ENCODE assay signal across 9 mouse cellular contexts in the genomic region with DNA sequence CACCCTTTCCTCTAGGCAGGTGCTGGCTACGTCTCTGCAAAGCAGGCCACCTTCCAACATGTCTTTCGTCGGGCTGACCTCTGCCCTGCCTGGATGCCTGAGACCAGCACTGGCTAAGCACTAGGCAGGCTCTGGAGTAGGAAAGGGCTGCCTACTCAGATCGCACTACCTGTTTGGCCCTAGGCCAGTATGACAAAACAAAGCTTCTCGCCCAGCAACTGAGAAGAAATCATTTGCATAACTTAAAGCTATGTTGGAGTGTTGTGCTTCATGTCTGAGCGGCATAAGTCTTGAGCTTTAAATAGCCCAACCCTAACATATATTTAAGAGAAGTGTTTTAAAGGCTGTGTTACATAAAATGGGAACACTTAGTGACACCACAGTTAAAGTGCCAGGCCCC.
DNase-seq lines count a peak whose midpoint lies in the region; ATAC-seq lines count a peak whose summit lies in the region.
"Had no signal": no experiment of that assay in that cellular context is flagged by ENCODE, and none has a peak within 500 bp of the region (broad histone marks: within the 10 kb centered on the region; RNA-seq: fewer than 3 reads in every experiment).

No protein-coding gene starts in this region.

- H3K4me1 ChIP-seq in kidney, embryonic 16.5 days (ENCODE audit: insufficient read depth, low read length): peaks cover 6% of the 10 kb centered on the region; the same call in 1 of the 2 replicates

- no peaks in the 10 kb centered on the region for H3K27me3 ChIP-seq in kidney, embryonic 16.5 days (ENCODE audit: insufficient read depth, low read length)

- 53% methylated on average over 6 of the region's 6 CpGs for WGBS in kidney, embryonic 16.5 days

- no peaks in the 10 kb centered on the region for H3K36me3 ChIP-seq in kidney, embryonic 16.5 days (ENCODE audit: insufficient read depth, low read length)

- H3K27ac ChIP-seq in kidney, embryonic 16.5 days (ENCODE audit: low read length): peak overlapping the region; percentile 19; the same call in 1 of the 2 replicates

- peak; percentile 3 for DNase-seq in gastrocnemius, postnatal 10 days
- DNase-seq in gastrocnemius, postnatal 25 days: no peak
- DNase-seq in fat pad, adult 2 months (ENCODE audit: extremely low read depth, low read depth, low spot score): peak; percentile 69
- DNase-seq in lung, postnatal 25 days (ENCODE audit: low spot score): peak; percentile 46
- no peak for DNase-seq in spleen, postnatal 10 days (ENCODE audit: low spot score in 2 of 2)
- DNase-seq in natural killer cell, adult 2 months (ENCODE audit: low spot score in 2 of 2): no peak
- DNase-seq: cerebellum, adult 11-12 months had no signal

- H3K9ac ChIP-seq in kidney, embryonic 16.5 days (replicated peaks; ENCODE audit: low read length): no peak overlapping the region

- H3K4me2 ChIP-seq in kidney, embryonic 16.5 days (replicated peaks; ENCODE audit: low read depth, low read length): no peak overlapping the region

- H3K9me3 ChIP-seq in kidney, embryonic 16.5 days (ENCODE audit: low read length): no peaks in the 10 kb centered on the region

- H3K4me3 ChIP-seq in kidney, embryonic 16.5 days (ENCODE audit: low read length): no peak overlapping the region

- ATAC-seq in kidney, embryonic 16.5 days (ENCODE audit: low FRiP score, low TSS enrichment): peak; percentile 67
- no peak for ATAC-seq in megakaryocyte-erythroid progenitor cell, adult 5-6 weeks (replicated peaks; ENCODE audit: low FRiP score, low TSS enrichment, poor library complexity, severe bottlenecking)

Comparison
In these comparisons a context has a peak if more than half of its experiments do, and no peak if none do; other contexts are left out.
1. DNase-seq: peak in gastrocnemius, postnatal 10 days (single experiment), fat pad, adult 2 months (single experiment) and lung, postnatal 25 days (single experiment); none in gastrocnemius, postnatal 25 days (single experiment), spleen, postnatal 10 days (0 of 2) and natural killer cell, adult 2 months (0 of 2).